Mouse (Mus musculus) midbrain, embryonic 10.5 days (tissue): ENCODE measurements around the gene Ttyh3. TPM values are rescaled to one million over a fixed set of nuclear protein-coding genes. Genes with fewer than 3 reads are reported as not detected.
A peak's percentile ranks its signal among the peaks of the same experiment; 100 is the strongest.

Experiments
- DNase-seq: peaks from one replicate; pipeline ENCODE4 v3.0.0-alpha.2; 2017; ENCODE audit warnings: low spot score
- H3K27ac ChIP-seq: fragments of 300-500 bp; sonication (generic); replicated peaks from 2 replicates; pipeline ENCODE4 v1.5.1; 2016; ENCODE audit warnings: mild to moderate bottlenecking
- H3K27me3 ChIP-seq: fragments of 300-500 bp; sonication (generic); 2 replicates; pipeline ENCODE4 v1.6.1; 2016; ENCODE audit warnings: low read depth, mild to moderate bottlenecking; ENCODE audit not compliant: poor library complexity, severe bottlenecking
- H3K36me3 ChIP-seq: fragments of 300-500 bp; sonication (generic); 2 replicates; pipeline ENCODE4 v1.6.1; 2016; ENCODE audit warnings: mild to moderate bottlenecking, moderate library complexity
- H3K4me1 ChIP-seq: fragments of 300-500 bp; sonication (generic); 2 replicates; pipeline ENCODE4 v1.6.1; 2016
- H3K4me3 ChIP-seq: fragments of 300-500 bp; sonication (generic); 2 replicates; pipeline ENCODE4 v1.5.1; 2016; ENCODE audit warnings: mild to moderate bottlenecking, moderate library complexity
- H3K9me3 ChIP-seq: fragments of 300-500 bp; sonication (generic); replicated peaks from 2 replicates; pipeline ENCODE4 v1.6.1; 2016; ENCODE audit warnings: mild to moderate bottlenecking
- WGBS: fragments of 180-500 bp; shearing (Covaris S2); methylation state at CpG from one replicate; pipeline ENCODE4 v1.1.7; 2016; 5-methylcytosine and 5-hydroxymethylcytosine counted together
- polyA plus RNA-seq: library from polyadenylated mRNA; unstranded; fragments of >200 nt; fragmentation: Nextera tagmentation; extraction: Ambion mirVana; gene quantifications from 2 replicates; pipeline ENCODE4 v1.2.1, GENCODE M21; 2016

Gene Ttyh3
- polyA plus RNA-seq, 1 experiment from 2014 or later, result 28.6 TPM

GRCm38 (mm10) chr5:140610273-140611011 lies 38.4 kb downstream of the Ttyh3 start:
- under 1% methylated on average over 30 of the region's 30 CpGs for WGBS

GRCm38 (mm10) chr5:140609511-140610272 lies 39.1 kb downstream of the Ttyh3 start:
- Histone ChIP-seq H3K9me3 (no peaks in the 10 kb centered on the region), H3K36me3 (peaks cover 44% of the 10 kb centered on the region), H3K27ac (peak overlapping the region; percentile 98), H3K4me3 (peak overlapping the region; percentile 92), H3K27me3 (peaks cover 70% of the 10 kb centered on the region), H3K4me1 (peaks cover 92% of the 10 kb centered on the region)
- WGBS, result 8% methylated on average over 13 of the region's 13 CpGs
- DNase-seq, result peak; percentile 59

More at GRCm38 (mm10) chr5:140610273-140611011, 38.4 kb downstream of the Ttyh3 start:
- Histone ChIP-seq H3K4me1 (peaks cover 91% of the 10 kb centered on the region), H3K27ac (peak overlapping the region; percentile 98), H3K9me3 (no peaks in the 10 kb centered on the region), H3K27me3 (peaks cover 62% of the 10 kb centered on the region), H3K4me3 (peak overlapping the region; percentile 92), H3K36me3 (peaks cover 52% of the 10 kb centered on the region)
- peak; percentile 56 for DNase-seq

GRCm38 (mm10) chr5:140608634-140609015 lies 40.2 kb downstream of the Ttyh3 start:
- Histone ChIP-seq H3K9me3 (no peaks in the 10 kb centered on the region), H3K27ac (peak overlapping the region; percentile 98), H3K4me3 (peak overlapping the region; percentile 92), H3K36me3 (peaks cover 34% of the 10 kb centered on the region), H3K27me3 (peaks cover 75% of the 10 kb centered on the region), H3K4me1 (peaks cover 88% of the 10 kb centered on the region)
- DNase-seq, result peak; percentile 81
- WGBS, result under 1% methylated on average over 16 of the region's 16 CpGs

GRCm38 (mm10) chr5:140607836-140608633 lies 40.8 kb downstream of the Ttyh3 start:
- under 1% methylated on average over 17 of the region's 17 CpGs for WGBS
- peaks cover 83% of the 10 kb centered on the region for H3K4me1 ChIP-seq
- H3K27me3 ChIP-seq, result peaks cover 73% of the 10 kb centered on the region

GRCm38 (mm10) chr5:140607001-140607835 lies 41.6 kb downstream of the Ttyh3 start, which contains the start of gene Lfng:
TSS of gene Lfng (plus strand) at chr5:140607320.
- H3K27me3 ChIP-seq, result peaks cover 65% of the 10 kb centered on the region

More at GRCm38 (mm10) chr5:140607836-140608633, 40.8 kb downstream of the Ttyh3 start:
- Histone ChIP-seq H3K4me3 (peak overlapping the region; percentile 92), H3K9me3 (no peaks in the 10 kb centered on the region), H3K36me3 (peaks cover 28% of the 10 kb centered on the region), H3K27ac (peak overlapping the region; percentile 98)
- DNase-seq, result no peak

GRCm38 (mm10) chr5:140606386-140606785 lies 42.4 kb downstream of the Ttyh3 start:
- peaks cover 58% of the 10 kb centered on the region for H3K27me3 ChIP-seq
- under 1% methylated on average over 23 of the region's 23 CpGs for WGBS
- peak overlapping the region; percentile 98 for H3K27ac ChIP-seq
- H3K4me1 ChIP-seq, result peaks cover 81% of the 10 kb centered on the region
- peak overlapping the region; percentile 92 for H3K4me3 ChIP-seq
- peaks cover 16% of the 10 kb centered on the region for H3K36me3 ChIP-seq
- H3K9me3 ChIP-seq, result no peaks in the 10 kb centered on the region
- peak; percentile 59 for DNase-seq

More at GRCm38 (mm10) chr5:140607001-140607835, 41.6 kb downstream of the Ttyh3 start, which contains the start of gene Lfng:
- peak within 1 kb of the TSS; percentile 98 for H3K27ac ChIP-seq
- no peaks in the 10 kb centered on the region for H3K9me3 ChIP-seq
- H3K4me1 ChIP-seq, result peaks cover 81% of the 10 kb centered on the region
- peaks cover 20% of the 10 kb centered on the region for H3K36me3 ChIP-seq
- H3K4me3 ChIP-seq, result peak within 1 kb of the TSS; percentile 92
- under 1% methylated on average over 91 of the region's 91 CpGs for WGBS
- DNase-seq, result peak; percentile 98

- no peak for DNase-seq
- Histone ChIP-seq H3K4me1 (peaks cover 75% of the 10 kb centered on the region), H3K27me3 (peaks cover 56% of the 10 kb centered on the region), H3K27ac (peak overlapping the region; percentile 98), H3K9me3 (no peaks in the 10 kb centered on the region), H3K4me3 (no peak overlapping the region), H3K36me3 (peaks cover 10% of the 10 kb centered on the region)
- 29% methylated on average over 3 of the region's 3 CpGs for WGBS
These were observed 43.6 kb downstream of the Ttyh3 start for GRCm38 (mm10) chr5:140605228-140605627.

- H3K27ac ChIP-seq, result 0 out of 2 replicates have a peak overlapping the region, but pooled peaks have one; percentile 28
- WGBS, result 86% methylated on average over 8 of the region's 8 CpGs
These were observed 44.4 kb downstream of the Ttyh3 start for GRCm38 (mm10) chr5:140604386-140604785.

GRCm38 (mm10) chr5:140602540-140602939 lies 46.3 kb downstream of the Ttyh3 start:
- Histone ChIP-seq H3K36me3 (no peaks in the 10 kb centered on the region), H3K9me3 (no peaks in the 10 kb centered on the region), H3K27ac (peak overlapping the region; percentile 24; the same call in 1 of the 2 replicates), H3K27me3 (peaks cover 33% of the 10 kb centered on the region), H3K4me1 (peaks cover 58% of the 10 kb centered on the region), H3K4me3 (no peak overlapping the region)
- DNase-seq, result no peak
- 78% methylated on average over 2 of the region's 2 CpGs for WGBS

More at GRCm38 (mm10) chr5:140604386-140604785, 44.4 kb downstream of the Ttyh3 start:
- no peak overlapping the region for H3K4me3 ChIP-seq
- H3K9me3 ChIP-seq, result no peaks in the 10 kb centered on the region
- DNase-seq, result no peak
- H3K36me3 ChIP-seq, result peaks cover 3% of the 10 kb centered on the region; the same call in 1 of the 2 replicates
- peaks cover 47% of the 10 kb centered on the region for H3K27me3 ChIP-seq
- peaks cover 72% of the 10 kb centered on the region for H3K4me1 ChIP-seq

- 79% methylated on average over 12 of the region's 12 CpGs for WGBS
- Histone ChIP-seq H3K9me3 (no peaks in the 10 kb centered on the region), H3K27me3 (peaks cover 26% of the 10 kb centered on the region), H3K4me3 (no peak overlapping the region), H3K36me3 (no peaks in the 10 kb centered on the region), H3K4me1 (peaks cover 57% of the 10 kb centered on the region), H3K27ac (peak overlapping the region; percentile 63)
- no peak for DNase-seq
These were observed 47.1 kb downstream of the Ttyh3 start for GRCm38 (mm10) chr5:140601712-140602111.

- Histone ChIP-seq H3K9me3 (no peaks in the 10 kb centered on the region), H3K36me3 (no peaks in the 10 kb centered on the region), H3K27ac (peak overlapping the region; percentile 64), H3K27me3 (peaks cover 12% of the 10 kb centered on the region), H3K4me3 (no peak overlapping the region), H3K4me1 (peaks cover 52% of the 10 kb centered on the region)
- no peak for DNase-seq
- 69% methylated on average over 5 of the region's 5 CpGs for WGBS
These were observed 48.9 kb downstream of the Ttyh3 start for GRCm38 (mm10) chr5:140599939-140600338.
